Mouse (Mus musculus): ENCODE data around the gene Mcat. TPM values are rescaled to one million over a fixed set of nuclear protein-coding genes. Genes with fewer than 3 reads are reported as not detected.

Mcat gene
- polyA plus RNA-seq, 1 experiment from 2014 or later = 31.4 TPM

DNA sequence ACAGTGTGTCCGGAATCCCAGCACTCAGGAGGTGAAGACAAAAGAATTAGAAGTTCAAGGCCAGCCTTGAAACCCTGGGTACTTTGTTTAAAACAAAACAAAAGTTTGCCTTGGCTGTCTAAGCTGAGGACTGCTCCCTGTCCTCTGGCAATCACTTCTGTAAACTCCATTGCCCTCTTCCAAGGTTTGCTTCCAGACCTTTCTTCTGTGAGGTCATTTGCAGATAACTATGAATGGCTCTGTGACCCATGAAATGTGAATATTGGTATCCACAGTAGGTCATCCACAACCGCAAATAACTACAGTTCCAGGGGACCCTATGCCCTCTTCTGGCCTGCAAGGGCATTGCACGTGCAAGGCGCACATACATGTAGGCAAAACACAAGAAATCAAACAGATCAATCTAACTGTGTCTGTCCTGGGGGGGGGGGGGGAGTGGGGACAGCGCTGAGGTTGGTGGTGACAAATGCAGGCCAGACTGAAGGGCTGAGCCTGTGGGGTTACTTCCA is 31.6 kb downstream of the Mcat start:
- H3K9me3 ChIP-seq (replicated peaks) = no peaks in the 10 kb centered on the region
- no peaks in the 10 kb centered on the region for H3K36me3 ChIP-seq
- ATAC-seq (ENCODE audit: low FRiP score) = no peak
- no peak overlapping the region for H3K4me2 ChIP-seq
- 91% methylated on average over 4 of the region's 5 CpGs for WGBS
- H3K9ac ChIP-seq (replicated peaks) = no peak overlapping the region
- H3K4me3 ChIP-seq (replicated peaks) = no peak overlapping the region
- peaks cover 23% of the 10 kb centered on the region for H3K27me3 ChIP-seq (replicated peaks)
- H3K27ac ChIP-seq (replicated peaks) = no peak overlapping the region
- H3K4me1 ChIP-seq = peaks cover 4% of the 10 kb centered on the region

DNA sequence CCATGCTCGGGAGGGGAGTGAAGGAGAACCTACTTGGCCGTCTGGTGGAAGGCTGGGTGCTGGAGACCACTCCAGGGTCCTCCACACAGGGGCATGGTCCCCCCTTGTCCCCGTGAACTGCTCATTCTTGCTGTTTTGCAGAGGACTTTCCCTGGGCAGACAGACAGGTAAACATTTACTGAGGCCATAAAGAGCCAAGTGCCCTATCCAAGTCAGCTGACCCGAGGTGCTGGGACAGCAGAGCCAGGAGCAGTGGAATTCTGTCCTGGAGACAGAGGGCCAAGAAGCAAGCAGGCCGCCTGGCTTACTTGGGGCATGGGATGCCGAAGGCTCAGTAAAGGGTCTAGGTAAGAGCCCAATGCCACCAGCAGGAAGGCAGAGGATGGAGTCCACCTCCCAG is 32.9 kb downstream of the Mcat start:
- Histone ChIP-seq H3K4me3 (replicated peaks) (no peak overlapping the region), H3K27ac (replicated peaks) (no peak overlapping the region), H3K27me3 (replicated peaks) (peaks cover 34% of the 10 kb centered on the region), H3K36me3 (no peaks in the 10 kb centered on the region), H3K4me2 (no peak overlapping the region), H3K9ac (replicated peaks) (no peak overlapping the region), H3K4me1 (peaks cover 15% of the 10 kb centered on the region), H3K9me3 (replicated peaks) (no peaks in the 10 kb centered on the region)
- no peak for ATAC-seq (ENCODE audit: low FRiP score)
- 73% methylated on average over 6 of the region's 6 CpGs for WGBS

DNA sequence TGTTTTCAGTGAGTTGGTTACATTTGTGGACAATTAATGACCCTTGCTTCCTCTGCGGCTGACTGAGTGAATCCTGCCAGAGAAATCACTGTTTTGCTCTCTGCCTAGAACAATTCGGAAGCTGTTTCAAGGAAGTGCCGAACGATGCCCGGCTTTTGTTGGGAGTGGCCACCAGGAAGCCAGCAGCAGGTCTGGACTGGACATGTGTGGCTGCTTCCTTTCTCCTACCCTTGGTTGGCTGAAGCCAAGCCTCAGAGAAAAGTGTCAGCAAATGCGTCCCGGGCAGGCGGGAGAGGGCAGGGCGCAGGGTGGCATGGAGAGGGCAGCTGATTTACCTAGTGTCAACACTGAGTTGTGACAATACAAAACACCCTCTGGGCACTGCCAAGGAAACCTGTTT is 33.4 kb downstream of the Mcat start:
- peaks cover 15% of the 10 kb centered on the region for H3K4me1 ChIP-seq
- H3K9ac ChIP-seq (replicated peaks) = no peak overlapping the region
- H3K36me3 ChIP-seq = no peaks in the 10 kb centered on the region
- H3K27ac ChIP-seq (replicated peaks) = no peak overlapping the region
- H3K27me3 ChIP-seq (replicated peaks) = peaks cover 39% of the 10 kb centered on the region
- 82% methylated on average over 9 of the region's 9 CpGs for WGBS
- ATAC-seq (ENCODE audit: low FRiP score) = no peak
- H3K9me3 ChIP-seq (replicated peaks) = no peaks in the 10 kb centered on the region
- no peak overlapping the region for H3K4me3 ChIP-seq (replicated peaks)
- H3K4me2 ChIP-seq = no peak overlapping the region

GRCm38 (mm10) chr15:83529765-83530164 is 33.8 kb downstream of the Mcat start:
- H3K9ac ChIP-seq (replicated peaks) = no peak overlapping the region
- H3K27me3 ChIP-seq (replicated peaks) = peaks cover 44% of the 10 kb centered on the region
- peaks cover 15% of the 10 kb centered on the region for H3K4me1 ChIP-seq
- H3K27ac ChIP-seq (replicated peaks) = no peak overlapping the region
- H3K4me2 ChIP-seq = no peak overlapping the region
- WGBS = 81% methylated on average over 5 of the region's 5 CpGs
- H3K4me3 ChIP-seq (replicated peaks) = no peak overlapping the region
- no peaks in the 10 kb centered on the region for H3K36me3 ChIP-seq
- no peak for ATAC-seq (ENCODE audit: low FRiP score)
- no peaks in the 10 kb centered on the region for H3K9me3 ChIP-seq (replicated peaks)

- no peak overlapping the region for H3K4me3 ChIP-seq (replicated peaks)
- H3K27ac ChIP-seq (replicated peaks) = no peak overlapping the region
- no peaks in the 10 kb centered on the region for H3K36me3 ChIP-seq
- H3K9me3 ChIP-seq (replicated peaks) = no peaks in the 10 kb centered on the region
- peaks cover 49% of the 10 kb centered on the region for H3K27me3 ChIP-seq (replicated peaks)
- no peak overlapping the region for H3K4me2 ChIP-seq
- H3K4me1 ChIP-seq = peaks cover 15% of the 10 kb centered on the region
- H3K9ac ChIP-seq (replicated peaks) = no peak overlapping the region
- no peak for ATAC-seq (ENCODE audit: low FRiP score)
- 70% methylated on average over 4 of the region's 4 CpGs for WGBS
These were observed 34.7 kb downstream of the Mcat start for GRCm38 (mm10) chr15:83528892-83529291.

DNA sequence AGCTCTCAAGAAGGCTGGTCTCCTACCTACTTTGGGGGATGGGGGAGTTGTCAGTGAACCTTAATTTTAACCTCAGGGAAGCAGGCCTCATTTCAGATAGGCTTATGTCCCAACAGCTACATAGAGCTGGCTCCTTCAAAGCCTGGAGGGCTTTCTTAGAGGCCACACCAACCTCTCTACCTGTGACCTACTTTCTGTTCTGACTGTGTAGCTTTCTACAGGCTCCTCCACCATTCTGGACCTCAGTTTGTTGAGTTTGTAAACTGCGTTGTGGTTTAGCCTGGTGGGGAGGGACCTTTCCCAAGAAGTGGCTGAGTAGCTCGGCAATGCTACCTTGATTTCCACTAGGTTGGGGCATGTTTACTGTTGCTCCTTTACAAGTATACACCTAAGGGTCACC is 35.8 kb downstream of the Mcat start:
- 81% methylated on average over 2 of the region's 2 CpGs for WGBS
- peaks cover 23% of the 10 kb centered on the region for H3K4me1 ChIP-seq
- ATAC-seq (ENCODE audit: low FRiP score) = no peak
- H3K9ac ChIP-seq (replicated peaks) = no peak overlapping the region
- no peaks in the 10 kb centered on the region for H3K36me3 ChIP-seq
- no peak overlapping the region for H3K4me2 ChIP-seq
- H3K9me3 ChIP-seq (replicated peaks) = no peaks in the 10 kb centered on the region
- no peak overlapping the region for H3K27ac ChIP-seq (replicated peaks)
- 0 out of 2 replicates have a peak overlapping the region, but pooled peaks have one; percentile 46 for H3K4me3 ChIP-seq (replicated peaks)
- H3K27me3 ChIP-seq (replicated peaks) = peaks cover 49% of the 10 kb centered on the region

DNA sequence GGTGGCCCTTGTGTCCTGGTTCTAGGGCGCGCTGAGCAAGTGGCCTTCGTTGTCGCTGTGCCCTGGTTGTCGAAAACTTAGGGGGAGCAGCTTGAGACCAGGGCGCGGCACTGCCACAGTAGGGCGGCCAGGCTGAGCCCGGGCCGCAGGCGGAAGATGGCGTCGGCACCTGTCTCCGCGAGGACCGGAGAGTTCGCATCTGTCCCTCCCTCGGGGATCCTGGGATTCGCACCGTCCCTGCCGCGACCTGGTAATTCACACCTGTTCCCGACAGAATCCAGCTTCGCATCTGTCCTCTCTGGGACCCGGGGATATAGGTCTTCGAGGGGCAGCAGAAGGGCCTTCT is 36.5 kb downstream of the Mcat start:
- H3K9ac ChIP-seq (replicated peaks) = peak overlapping the region; percentile 15; the same call in 1 of the 2 replicates
- H3K27ac ChIP-seq (replicated peaks) = no peak overlapping the region
- H3K4me3 ChIP-seq (replicated peaks) = peak overlapping the region; percentile 46
- H3K4me1 ChIP-seq = peaks cover 23% of the 10 kb centered on the region
- peak overlapping the region; percentile 90 for H3K4me2 ChIP-seq
- H3K27me3 ChIP-seq (replicated peaks) = peaks cover 49% of the 10 kb centered on the region
- WGBS = 2% methylated on average over 26 of the region's 26 CpGs
- no peak for ATAC-seq (ENCODE audit: low FRiP score)
- no peaks in the 10 kb centered on the region for H3K36me3 ChIP-seq
- H3K9me3 ChIP-seq (replicated peaks) = no peaks in the 10 kb centered on the region

DNA sequence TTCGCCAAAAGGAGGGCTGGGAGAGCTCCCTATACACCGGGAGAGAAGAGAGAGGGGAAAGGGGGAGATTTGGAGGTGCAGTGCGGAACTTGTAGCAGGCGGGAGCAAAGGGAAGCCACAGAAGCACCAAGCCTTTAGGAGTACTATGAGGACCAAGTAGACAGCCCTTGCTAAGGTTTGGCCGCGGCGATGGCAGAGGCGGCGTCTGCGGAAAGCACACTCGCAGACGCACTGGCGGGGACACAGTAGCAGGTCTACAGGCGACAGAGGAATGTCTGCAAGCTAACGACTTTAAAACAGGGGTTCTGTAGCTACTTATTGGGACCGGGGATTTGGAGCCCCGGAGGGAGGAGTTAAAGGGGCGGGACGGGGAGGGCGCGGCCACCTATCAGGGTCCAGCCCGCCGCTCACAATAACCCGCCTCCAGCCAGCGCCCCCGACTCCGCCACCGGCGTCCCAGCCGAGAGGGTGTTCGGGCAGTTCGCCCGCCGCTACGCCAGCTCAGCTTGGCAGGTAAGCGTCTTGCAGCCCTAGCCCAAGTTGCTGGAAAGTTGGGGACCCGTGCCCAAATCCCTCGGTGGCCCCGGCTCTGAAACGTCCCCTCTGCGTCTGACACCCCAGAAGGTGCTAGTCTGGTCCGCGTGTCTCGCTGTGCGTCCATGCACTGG is 37.0 kb downstream of the Mcat start, which contains the start of gene Bik:
Gene Bik, plus strand, starts transcription at position 439 of the 668 bp plus-strand sequence.
- WGBS = under 1% methylated on average over 45 of the region's 45 CpGs
- no peaks in the 10 kb centered on the region for H3K9me3 ChIP-seq (replicated peaks)
- H3K27ac ChIP-seq (replicated peaks) = no peak within 1 kb of the TSS
- H3K4me2 ChIP-seq = peak within 1 kb of the TSS; percentile 90
- H3K4me1 ChIP-seq = peaks cover 23% of the 10 kb centered on the region
- H3K36me3 ChIP-seq = no peaks in the 10 kb centered on the region
- ATAC-seq (ENCODE audit: low FRiP score) = no peak; the same call in 1 of the 2 replicates
- peak within 1 kb of the TSS; percentile 15; the same call in 1 of the 2 replicates for H3K9ac ChIP-seq (replicated peaks)
- peaks cover 49% of the 10 kb centered on the region for H3K27me3 ChIP-seq (replicated peaks)
- H3K4me3 ChIP-seq (replicated peaks) = peak within 1 kb of the TSS; percentile 46

GRCm38 (mm10) chr15:83524333-83524729 is 39.3 kb downstream of the Mcat start:
- H3K4me2 ChIP-seq = no peak overlapping the region
- peaks cover 23% of the 10 kb centered on the region for H3K4me1 ChIP-seq
- no peaks in the 10 kb centered on the region for H3K36me3 ChIP-seq
- WGBS = 84% methylated on average over 3 of the region's 3 CpGs
- peaks cover 49% of the 10 kb centered on the region for H3K27me3 ChIP-seq (replicated peaks)
- no peak overlapping the region for H3K4me3 ChIP-seq (replicated peaks)
- no peak for ATAC-seq (ENCODE audit: low FRiP score)
- H3K9me3 ChIP-seq (replicated peaks) = no peaks in the 10 kb centered on the region
- no peak overlapping the region for H3K9ac ChIP-seq (replicated peaks)
- H3K27ac ChIP-seq (replicated peaks) = no peak overlapping the region

DNA sequence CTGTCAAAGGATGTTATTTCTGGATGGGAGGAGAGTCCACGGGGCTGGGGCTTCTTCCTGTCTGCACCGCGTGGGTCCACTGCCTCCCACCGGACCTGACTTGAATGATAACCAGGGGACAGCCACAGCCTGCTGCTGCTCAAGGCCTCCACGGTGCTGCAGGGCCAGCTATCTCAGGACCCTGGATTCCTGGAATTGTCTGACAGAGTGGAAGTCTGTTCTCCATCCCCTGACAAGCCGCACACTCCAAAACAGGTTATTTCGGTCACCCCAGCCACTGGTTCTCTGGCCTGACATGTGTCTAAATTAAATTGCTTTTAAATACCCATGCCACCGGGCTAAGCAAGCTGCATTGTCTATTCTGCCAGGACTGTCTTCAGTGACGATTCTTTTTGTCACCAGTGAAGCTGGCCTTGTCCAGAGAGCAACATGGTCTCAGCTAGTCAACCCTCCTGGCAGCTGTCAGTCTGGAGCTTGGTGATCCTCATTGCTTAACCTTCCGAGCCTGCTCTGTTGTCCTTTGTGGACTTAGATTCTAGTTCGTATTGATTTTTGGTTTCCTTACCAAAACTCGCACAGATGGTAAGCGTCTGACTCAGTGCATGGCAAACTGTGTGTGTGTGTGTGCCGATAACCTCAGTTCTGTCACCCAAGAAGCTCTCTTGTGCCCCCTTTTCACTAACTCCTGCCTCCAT is 39.8 kb downstream of the Mcat start:
- Histone ChIP-seq H3K27ac (replicated peaks) (no peak overlapping the region), H3K27me3 (replicated peaks) (peaks cover 43% of the 10 kb centered on the region), H3K4me3 (replicated peaks) (no peak overlapping the region), H3K4me2 (no peak overlapping the region), H3K9ac (replicated peaks) (no peak overlapping the region), H3K36me3 (no peaks in the 10 kb centered on the region), H3K9me3 (replicated peaks) (no peaks in the 10 kb centered on the region), H3K4me1 (peaks cover 24% of the 10 kb centered on the region)
- ATAC-seq (ENCODE audit: low FRiP score) = no peak
- 56% methylated on average over 14 of the region's 14 CpGs for WGBS

DNA sequence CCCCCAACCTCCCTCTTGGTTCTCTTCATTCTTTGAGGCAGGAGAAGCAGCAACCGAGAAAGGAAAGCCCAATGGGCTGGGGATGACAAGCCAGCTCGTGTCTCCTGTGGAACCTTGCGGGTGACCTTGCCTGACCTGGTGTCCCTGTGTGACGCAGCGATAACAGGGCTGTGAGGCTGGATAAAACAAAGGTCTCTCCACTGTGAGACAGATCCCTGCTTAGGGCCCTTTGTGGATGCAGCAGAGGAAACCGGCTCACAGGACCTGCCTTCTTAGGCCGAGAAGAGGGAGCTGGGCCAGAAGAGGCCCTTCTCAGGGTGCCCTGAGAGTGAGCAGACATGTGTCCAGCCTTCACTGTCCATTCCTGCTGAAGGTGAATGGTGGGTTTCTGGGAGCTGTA is 40.4 kb downstream of the Mcat start:
- Histone ChIP-seq H3K4me3 (replicated peaks) (no peak overlapping the region), H3K27me3 (replicated peaks) (peaks cover 38% of the 10 kb centered on the region), H3K36me3 (no peaks in the 10 kb centered on the region), H3K9ac (replicated peaks) (no peak overlapping the region), H3K27ac (replicated peaks) (no peak overlapping the region), H3K4me1 (peaks cover 30% of the 10 kb centered on the region), H3K4me2 (no peak overlapping the region), H3K9me3 (replicated peaks) (no peaks in the 10 kb centered on the region)
- 35% methylated on average over 7 of the region's 7 CpGs for WGBS
- ATAC-seq (ENCODE audit: low FRiP score) = no peak

DNA sequence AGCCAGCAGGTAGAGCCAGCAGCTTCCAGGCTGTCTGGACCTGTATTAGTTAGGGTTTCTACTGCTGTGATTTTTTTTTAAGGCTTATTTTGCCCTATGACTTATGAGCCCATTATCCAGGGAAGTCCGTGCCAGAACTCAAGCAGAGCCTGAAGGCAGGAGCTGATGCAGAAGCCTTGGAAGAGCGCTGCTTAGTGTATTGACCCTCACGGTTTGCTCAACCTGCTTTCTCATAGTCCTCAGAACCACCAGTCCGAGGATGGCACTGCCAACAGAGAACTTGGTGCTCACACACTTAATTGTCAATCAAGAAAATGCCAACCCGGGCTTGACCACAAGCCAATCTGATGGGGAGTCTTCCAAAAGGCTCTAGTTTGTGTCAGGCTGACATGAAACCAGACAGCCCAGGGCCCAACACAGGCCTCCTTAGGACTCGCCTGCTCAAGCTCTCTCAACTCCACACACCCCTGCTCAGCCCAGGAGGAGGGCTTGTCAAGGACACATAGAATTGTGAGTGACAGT is 42.7 kb downstream of the Mcat start:
- Histone ChIP-seq H3K4me2 (no peak overlapping the region), H3K4me3 (replicated peaks) (no peak overlapping the region), H3K27me3 (replicated peaks) (peaks cover 17% of the 10 kb centered on the region), H3K36me3 (no peaks in the 10 kb centered on the region), H3K9me3 (replicated peaks) (no peaks in the 10 kb centered on the region), H3K27ac (replicated peaks) (no peak overlapping the region), H3K9ac (replicated peaks) (no peak overlapping the region), H3K4me1 (peaks cover 18% of the 10 kb centered on the region)
- ATAC-seq (ENCODE audit: low FRiP score) = no peak
- 88% methylated on average over 6 of the region's 6 CpGs for WGBS
